In the genomic region with DNA sequence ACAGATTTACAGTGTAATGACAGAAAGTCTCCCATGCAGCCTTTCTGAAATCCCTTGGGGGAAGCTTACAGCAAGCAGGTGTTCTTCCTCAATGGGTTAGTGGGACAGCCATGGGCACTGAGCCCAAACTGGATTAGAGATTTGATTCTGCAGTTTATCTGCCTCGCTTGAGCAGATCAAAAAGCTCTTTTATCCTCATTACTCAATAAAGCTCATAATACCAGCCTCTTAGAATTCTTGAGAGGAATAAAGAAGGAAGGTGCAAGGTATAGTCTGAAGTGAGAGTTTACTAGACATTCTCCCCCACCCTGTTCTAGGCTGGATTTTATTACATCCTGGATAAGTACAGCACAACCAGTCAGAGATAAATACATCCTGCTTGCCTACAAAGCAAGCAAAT, we compare ENCODE assay signal across 17 mouse cellular contexts. TPM values are rescaled to one million over a fixed set of nuclear protein-coding genes. Genes with fewer than 3 reads are reported as not detected.
DNase-seq lines count a peak whose midpoint lies in the region; ATAC-seq and TF ChIP-seq lines count a peak whose summit lies in the region.
"Had no signal": no experiment of that assay in that cellular context is flagged by ENCODE, and none has a peak within 500 bp of the region (broad histone marks: within the 10 kb centered on the region; RNA-seq: fewer than 3 reads in every experiment).

No protein-coding gene starts in this region.

- no peaks in the 10 kb centered on the region for H3K9me3 ChIP-seq in kidney, postnatal 0 days (replicated peaks; ENCODE audit: low read length)
- no peaks in the 10 kb centered on the region for H3K9me3 ChIP-seq in embryonic facial prominence, embryonic 12.5 days
- no peaks in the 10 kb centered on the region for H3K9me3 ChIP-seq in embryonic facial prominence, embryonic 14.5 days (ENCODE audit: control insufficient read depth, low read length)
- H3K9me3 ChIP-seq in midbrain, postnatal 0 days (ENCODE audit: low read length): no peaks in the 10 kb centered on the region
- H3K9me3 ChIP-seq: liver, embryonic 13.5 days; neural tube, embryonic 13.5 days had no signal

- no peak overlapping the region for H3K9ac ChIP-seq in kidney, postnatal 0 days (ENCODE audit: low read depth, low read length)
- H3K9ac ChIP-seq in embryonic facial prominence, embryonic 12.5 days: no peak overlapping the region
- no peak overlapping the region for H3K9ac ChIP-seq in embryonic facial prominence, embryonic 14.5 days (ENCODE audit: low read depth, low read length)
- no peak overlapping the region for H3K9ac ChIP-seq in midbrain, postnatal 0 days (replicated peaks; ENCODE audit: low read length, poor library complexity, severe bottlenecking)
- H3K9ac ChIP-seq: liver, embryonic 13.5 days; neural tube, embryonic 13.5 days had no signal

- peak; percentile 66; the same call in 1 of the 2 replicates for ATAC-seq in kidney, postnatal 0 days (replicated peaks; ENCODE audit: low FRiP score, low read depth)
- ATAC-seq in embryonic facial prominence, embryonic 12.5 days (ENCODE audit: insufficient number of reproducible peaks, insufficient read depth, low FRiP score, low TSS enrichment): peak; percentile 74
- ATAC-seq in embryonic facial prominence, embryonic 14.5 days (ENCODE audit: low read depth): peak; percentile 97
- 0 out of 2 replicates have a peak, but pooled peaks have one; percentile 23 for ATAC-seq in midbrain, postnatal 0 days (ENCODE audit: low FRiP score)
- ATAC-seq: activated CD4-positive, CD25-positive, alpha-beta regulatory T cell, adult 4 months had no signal

- no peak overlapping the region for H3K4me2 ChIP-seq in kidney, postnatal 0 days (ENCODE audit: low read length)
- no peak overlapping the region for H3K4me2 ChIP-seq in embryonic facial prominence, embryonic 12.5 days (replicated peaks)
- H3K4me2 ChIP-seq in embryonic facial prominence, embryonic 14.5 days (ENCODE audit: low read depth, low read length): no peak overlapping the region
- H3K4me2 ChIP-seq in midbrain, postnatal 0 days (ENCODE audit: low read depth, low read length, poor library complexity, severe bottlenecking): no peak overlapping the region
- H3K4me2 ChIP-seq: liver, embryonic 13.5 days; neural tube, embryonic 13.5 days had no signal

- no peaks in the 10 kb centered on the region for H3K36me3 ChIP-seq in kidney, postnatal 0 days (ENCODE audit: insufficient read depth, low read length)
- no peaks in the 10 kb centered on the region for H3K36me3 ChIP-seq in embryonic facial prominence, embryonic 12.5 days
- H3K36me3 ChIP-seq in embryonic facial prominence, embryonic 14.5 days (ENCODE audit: control insufficient read depth, insufficient read depth, low read length): no peaks in the 10 kb centered on the region
- H3K36me3 ChIP-seq in midbrain, postnatal 0 days (ENCODE audit: insufficient read depth, low read length): no peaks in the 10 kb centered on the region
- H3K36me3 ChIP-seq: liver, embryonic 13.5 days; neural tube, embryonic 13.5 days had no signal

- no peak for TF ChIP-seq CTCF in kidney, postnatal 0 days (IDR thresholded peaks at IDR 0.05; ENCODE audit: low read depth)
- no peak for TF ChIP-seq CTCF in midbrain, postnatal 0 days (IDR thresholded peaks at IDR 0.05)

- H3K4me1 ChIP-seq in kidney, postnatal 0 days (replicated peaks; ENCODE audit: insufficient read depth, low read length): no peaks in the 10 kb centered on the region
- no peaks in the 10 kb centered on the region for H3K4me1 ChIP-seq in embryonic facial prominence, embryonic 12.5 days
- H3K4me1 ChIP-seq in embryonic facial prominence, embryonic 14.5 days (ENCODE audit: control insufficient read depth, insufficient read depth, low read length): no peaks in the 10 kb centered on the region
- no peaks in the 10 kb centered on the region for H3K4me1 ChIP-seq in midbrain, postnatal 0 days (ENCODE audit: insufficient read depth, low read length)
- H3K4me1 ChIP-seq: liver, embryonic 13.5 days; neural tube, embryonic 13.5 days had no signal

- H3K27me3 ChIP-seq in kidney, postnatal 0 days (ENCODE audit: insufficient read depth, low read length): no peaks in the 10 kb centered on the region
- H3K27me3 ChIP-seq in embryonic facial prominence, embryonic 12.5 days: no peaks in the 10 kb centered on the region
- H3K27me3 ChIP-seq in embryonic facial prominence, embryonic 14.5 days (replicated peaks; ENCODE audit: control insufficient read depth, insufficient read depth, low read length): no peaks in the 10 kb centered on the region
- no peaks in the 10 kb centered on the region for H3K27me3 ChIP-seq in midbrain, postnatal 0 days (ENCODE audit: insufficient read depth, low read length)
- H3K27me3 ChIP-seq: liver, embryonic 13.5 days; neural tube, embryonic 13.5 days had no signal

- H3K4me3 ChIP-seq in kidney, postnatal 0 days (replicated peaks; ENCODE audit: low read depth, low read length): no peak overlapping the region
- no peak overlapping the region for H3K4me3 ChIP-seq in embryonic facial prominence, embryonic 12.5 days
- H3K4me3 ChIP-seq in embryonic facial prominence, embryonic 14.5 days (ENCODE audit: low read depth, low read length): no peak overlapping the region
- no peak overlapping the region for H3K4me3 ChIP-seq in midbrain, postnatal 0 days (ENCODE audit: low read depth, low read length)
- H3K4me3 ChIP-seq: liver, embryonic 13.5 days; neural tube, embryonic 13.5 days had no signal

- peak; percentile 54 for DNase-seq in kidney, postnatal 0 days (ENCODE audit: low spot score)
- no peak for DNase-seq in kidney, adult 8-10 months
- peak; percentile 91 for DNase-seq in embryonic facial prominence, embryonic 14.5 days (ENCODE audit: low spot score)
- DNase-seq in midbrain, postnatal 0 days (ENCODE audit: low spot score): peak; percentile 27
- DNase-seq in adrenal gland, postnatal 14 days: no peak
- no peak for DNase-seq in c-Kit-positive CD71-positive TER-119-positive erythroid progenitor cells, embryonic 14.5 days (ENCODE audit: low spot score)
- DNase-seq: cerebellum, adult 18-20 months; gastrocnemius, postnatal 10 days; liver, embryonic 13.5 days; lung, postnatal 14 days; right cerebral cortex, adult 18-20 months had no signal

- no peak overlapping the region for H3K27ac ChIP-seq in kidney, postnatal 0 days
- H3K27ac ChIP-seq in embryonic facial prominence, embryonic 12.5 days: no peak overlapping the region
- H3K27ac ChIP-seq in embryonic facial prominence, embryonic 14.5 days (replicated peaks; ENCODE audit: low read depth, low read length): no peak overlapping the region
- no peak overlapping the region for H3K27ac ChIP-seq in midbrain, postnatal 0 days (ENCODE audit: low read depth, low read length)
- H3K27ac ChIP-seq: liver, embryonic 13.5 days; neural tube, embryonic 13.5 days had no signal

- 16% methylated on average over 1 of the region's 1 CpGs for WGBS in kidney, postnatal 0 days
- WGBS in embryonic facial prominence, embryonic 12.5 days: 65% methylated on average over 1 of the region's 1 CpGs
- 42% methylated on average over 1 of the region's 1 CpGs for WGBS in embryonic facial prominence, embryonic 14.5 days
- 21% methylated on average over 1 of the region's 1 CpGs for WGBS in midbrain, postnatal 0 days

RNA-seq across cellular contexts. Expression of a gene that starts 29.0 kb away (rescaled TPM):
- not detected in 2 replicates for polyA plus RNA-seq in kidney, postnatal 0 days (2015; fragmentation: Nextera tagmentation; extraction: Ambion mirVana)
- 0.90 and 1.4 TPM in 2 replicates for polyA plus RNA-seq in embryonic facial prominence, embryonic 12.5 days (2016; fragmentation: Nextera tagmentation; extraction: Ambion mirVana)
- polyA plus RNA-seq in embryonic facial prominence, embryonic 14.5 days (2014; fragmentation: Nextera tagmentation; extraction: Ambion mirVana): 6.2 and 10.6 TPM in 2 replicates
- not detected in 2 replicates for total RNA-seq in midbrain, postnatal 0 days (2014; rRNA removed)
- polyA plus RNA-seq in midbrain, postnatal 0 days (2015; fragmentation: Nextera tagmentation; extraction: Ambion mirVana): 0.17 TPM in 1 of 2 replicates, not detected in the other
- total RNA-seq in adrenal gland, postnatal 14 days (2021): not detected in 2 replicates
- total RNA-seq: gastrocnemius, postnatal 10 days; heart, postnatal 25 days; layer of hippocampus, adult 8-10 months; left cerebral cortex, postnatal 14 days had no signal
- polyA plus RNA-seq: activated CD4-positive, CD25-positive, alpha-beta regulatory T cell, adult 4 months; liver, embryonic 13.5 days; neural tube, embryonic 13.5 days had no signal

RNA-seq across cellular contexts. Expression of a gene that starts 50.8 kb away (rescaled TPM):
- polyA plus RNA-seq in kidney, postnatal 0 days (2015; fragmentation: Nextera tagmentation; extraction: Ambion mirVana): not detected in 2 replicates
- 0.23 TPM in 1 of 2 replicates, not detected in the other for polyA plus RNA-seq in embryonic facial prominence, embryonic 12.5 days (2016; fragmentation: Nextera tagmentation; extraction: Ambion mirVana)
- 0.47 TPM in 1 of 2 replicates, not detected in the other for polyA plus RNA-seq in embryonic facial prominence, embryonic 14.5 days (2014; fragmentation: Nextera tagmentation; extraction: Ambion mirVana)
- total RNA-seq in midbrain, postnatal 0 days (2014; rRNA removed): not detected in 2 replicates
- not detected in 2 replicates for polyA plus RNA-seq in midbrain, postnatal 0 days (2015; fragmentation: Nextera tagmentation; extraction: Ambion mirVana)
- total RNA-seq in adrenal gland, postnatal 14 days (2021): not detected in 2 replicates
- total RNA-seq: heart, postnatal 25 days; layer of hippocampus, adult 8-10 months; left cerebral cortex, postnatal 14 days had no signal
- polyA plus RNA-seq: activated CD4-positive, CD25-positive, alpha-beta regulatory T cell, adult 4 months; liver, embryonic 13.5 days; neural tube, embryonic 13.5 days had no signal

Comparison
In these comparisons a context has a peak if more than half of its experiments do, and no peak if none do; other contexts are left out.
1. DNase-seq: peak in kidney, postnatal 0 days (single experiment), embryonic facial prominence, embryonic 14.5 days (single experiment) and midbrain, postnatal 0 days (single experiment); none in kidney, adult 8-10 months (0 of 2), adrenal gland, postnatal 14 days (single experiment) and c-Kit-positive CD71-positive TER-119-positive erythroid progenitor cells, embryonic 14.5 days (single experiment).
2. ATAC-seq: peak in every context shown above with its lines; median percentile 97 in embryonic facial prominence, embryonic 14.5 days; 74 in embryonic facial prominence, embryonic 12.5 days; 66 in kidney, postnatal 0 days; 23 in midbrain, postnatal 0 days.